25 mouse cellular contexts compared by ENCODE assay signal in the genomic region with DNA sequence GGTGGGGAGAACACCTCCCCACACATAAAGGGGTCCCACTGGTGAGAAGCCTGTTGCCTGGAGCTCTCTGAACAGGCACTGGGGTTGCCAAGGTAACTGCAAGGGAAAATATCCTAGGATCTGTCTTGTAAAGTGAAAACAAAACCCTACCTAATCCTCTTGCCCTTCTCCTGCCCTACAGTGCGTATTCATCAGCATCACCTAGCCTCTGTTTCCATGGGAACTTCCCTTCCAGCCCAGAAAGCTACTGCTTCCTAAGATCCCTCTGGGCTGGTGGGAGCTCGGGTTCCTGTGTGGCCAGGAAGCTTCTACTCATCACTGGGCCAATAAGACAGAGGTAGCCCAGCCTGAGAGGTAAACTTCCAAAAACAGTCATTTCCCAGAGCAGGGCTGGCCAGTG. TPM values are rescaled to one million over a fixed set of nuclear protein-coding genes. Genes with fewer than 3 reads are reported as not detected.
"Had no signal": no experiment of that assay in that cellular context is flagged by ENCODE, and none has a peak within 500 bp of the region (broad histone marks: within the 10 kb centered on the region; RNA-seq: fewer than 3 reads in every experiment).

No protein-coding gene starts in this region.

- ATAC-seq: liver, postnatal 0 days; lung, postnatal 0 days had no signal

- H3K9ac ChIP-seq: kidney, embryonic 15.5 days; limb, embryonic 12.5 days; limb, embryonic 15.5 days; liver, embryonic 14.5 days; liver, postnatal 0 days; lung, embryonic 14.5 days; neural tube, embryonic 13.5 days had no signal

- H3K4me3 ChIP-seq: kidney, embryonic 15.5 days; limb, embryonic 12.5 days; limb, embryonic 15.5 days; myocyte; neural tube, embryonic 13.5 days had no signal

- H3K27ac ChIP-seq: kidney, embryonic 15.5 days; limb, embryonic 12.5 days; limb, embryonic 15.5 days; liver, embryonic 14.5 days; macrophage; neural tube, embryonic 13.5 days had no signal

- H3K4me2 ChIP-seq: kidney, embryonic 15.5 days; limb, embryonic 12.5 days; limb, embryonic 15.5 days; liver, embryonic 11.5 days; lung, embryonic 14.5 days; neural tube, embryonic 13.5 days had no signal

- DNase-seq: kidney, adult 11 months; kidney, adult 8-10 months; kidney, postnatal 14 days; kidney, postnatal 4 days; left cerebral cortex, postnatal 4 days; liver, postnatal 0 days; lung, embryonic 14.5 days; retina, postnatal 1 day; right cerebral cortex, postnatal 25 days; spleen, adult 18-20 months; thymus, adult 18-20 months; thymus, postnatal 36 days had no signal

- H3K9me3 ChIP-seq: kidney, embryonic 15.5 days; limb, embryonic 12.5 days; limb, embryonic 15.5 days; neural tube, embryonic 13.5 days had no signal

- H3K36me3 ChIP-seq: kidney, embryonic 15.5 days; limb, embryonic 12.5 days; limb, embryonic 15.5 days; neural tube, embryonic 13.5 days had no signal

- H3K4me1 ChIP-seq: neural tube, embryonic 13.5 days had no signal

RNA-seq across cellular contexts. Expression of gene Nt5c1a, which starts 11.0 kb away (rescaled TPM):
- total RNA-seq: megakaryocyte, adult 5-6 weeks; monocyte, adult 5-6 weeks; neutrophil, adult 5-6 weeks had no signal
- polyA plus RNA-seq: limb, embryonic 12.5 days; limb, embryonic 15.5 days; liver, embryonic 11.5 days; liver, embryonic 14.5 days; liver, postnatal 0 days; lung, embryonic 14.5 days; macrophage; myocyte; neural tube, embryonic 13.5 days; stomach, embryonic 16.5 days had no signal

RNA-seq across cellular contexts. Expression of gene Heyl, which starts 21.0 kb away (rescaled TPM):
- total RNA-seq: megakaryocyte, adult 5-6 weeks; monocyte, adult 5-6 weeks; neutrophil, adult 5-6 weeks had no signal
- polyA plus RNA-seq: macrophage had no signal

RNA-seq across cellular contexts. Expression of gene Hpcal4, which starts 29.3 kb away (rescaled TPM):
- total RNA-seq: megakaryocyte, adult 5-6 weeks; monocyte, adult 5-6 weeks; neutrophil, adult 5-6 weeks had no signal
- polyA plus RNA-seq: liver, embryonic 14.5 days; liver, postnatal 0 days; macrophage; myocyte had no signal
